Mouse (Mus musculus): ENCODE data around the gene Rnft2. TPM values are rescaled to one million over a fixed set of nuclear protein-coding genes. Genes with fewer than 3 reads are reported as not detected.

Rnft2 gene
- polyA plus RNA-seq, 1 experiment from 2014 or later: 4.3 TPM

DNA sequence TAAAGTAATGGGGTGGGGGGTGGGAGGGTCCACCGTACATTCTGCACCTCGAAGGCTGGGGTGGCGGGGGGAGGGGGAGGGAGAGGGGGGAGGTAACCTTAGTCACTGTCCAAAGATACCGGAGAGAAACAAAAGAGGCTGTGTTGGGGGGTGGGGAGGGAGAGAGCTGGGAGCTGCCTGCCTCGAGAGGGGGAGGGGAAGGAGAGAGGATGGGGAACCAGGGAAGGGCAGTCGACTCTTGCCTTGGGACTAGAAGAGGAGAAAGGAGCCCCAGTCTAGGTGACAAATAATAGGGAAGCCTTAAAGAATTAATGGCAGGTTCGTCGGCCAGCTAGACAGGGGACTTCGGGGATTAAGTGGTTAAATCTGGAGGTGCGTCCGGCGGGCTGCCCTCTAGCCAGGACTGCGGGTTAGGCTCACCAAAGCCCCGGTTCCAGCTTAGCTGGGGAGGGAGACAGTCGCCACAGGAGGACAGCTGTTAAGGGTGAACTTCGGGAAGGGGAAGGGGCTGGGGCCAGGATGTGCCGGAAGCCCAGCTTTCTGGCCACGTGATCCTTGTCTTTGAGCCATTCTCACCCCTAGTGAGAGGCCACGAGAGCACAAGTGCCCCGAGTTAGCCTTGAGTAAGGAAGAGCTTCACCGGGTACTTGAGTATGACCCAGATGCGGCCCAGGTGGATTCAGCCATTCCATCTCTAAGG, 70.5 kb downstream of the Rnft2 start:
- H3K9me3 ChIP-seq (ENCODE audit: control insufficient read depth, low read length): peaks cover 3% of the 10 kb centered on the region; the same call in 1 of the 2 replicates
- peak overlapping the region; percentile 23 for H3K4me3 ChIP-seq (ENCODE audit: low read depth, low read length)
- H3K27ac ChIP-seq (ENCODE audit: low read depth, low read length): no peak overlapping the region
- ATAC-seq (ENCODE audit: insufficient read depth, low FRiP score, low TSS enrichment): no peak
- H3K4me1 ChIP-seq (ENCODE audit: control insufficient read depth, insufficient read depth, low read length): peaks cover 14% of the 10 kb centered on the region; the same call in 1 of the 2 replicates
- no peaks in the 10 kb centered on the region for H3K36me3 ChIP-seq (ENCODE audit: control insufficient read depth, insufficient read depth, low read length)
- peak; percentile 36 for DNase-seq (ENCODE audit: low spot score)
- H3K27me3 ChIP-seq (ENCODE audit: control insufficient read depth, insufficient read depth, low read length): peaks cover 54% of the 10 kb centered on the region
- WGBS: under 1% methylated on average over 20 of the region's 22 CpGs
- H3K9ac ChIP-seq (ENCODE audit: low read length): peak overlapping the region; percentile 36
- peak overlapping the region; percentile 46 for H3K4me2 ChIP-seq (ENCODE audit: low read depth)

DNA sequence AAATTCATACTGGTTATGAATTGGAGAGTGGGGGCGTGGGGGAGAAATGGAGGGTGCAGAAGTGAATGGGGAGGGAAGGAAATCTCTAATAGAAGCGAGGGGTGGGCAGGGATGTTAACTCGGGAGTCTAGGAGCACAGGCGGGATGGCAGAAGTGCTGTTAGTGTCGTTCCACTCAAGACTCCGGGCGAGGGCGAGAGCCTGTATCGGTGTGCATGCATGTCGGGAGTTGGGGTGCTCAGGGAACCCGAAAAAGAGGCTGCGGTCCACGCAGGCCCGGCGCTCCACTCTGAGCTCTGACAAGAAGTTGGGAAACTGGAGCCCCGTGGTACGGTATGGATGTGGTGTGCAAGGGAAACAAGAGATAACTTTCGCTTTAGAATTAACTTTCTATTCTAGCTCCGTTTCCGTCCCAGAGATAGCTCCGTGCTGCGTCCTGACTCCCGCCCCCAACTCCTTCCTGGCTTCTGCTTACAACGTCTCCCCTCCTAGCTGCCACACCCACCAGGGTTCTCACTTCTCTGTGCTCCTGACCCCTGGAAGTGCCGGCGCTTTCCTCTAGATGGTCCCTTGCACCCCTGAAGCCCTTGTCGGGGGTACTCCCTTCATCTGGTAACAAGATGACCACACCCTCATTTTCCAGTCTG, 72.7 kb downstream of the Rnft2 start:
- Histone ChIP-seq H3K9me3 (ENCODE audit: control insufficient read depth, low read length) (peaks cover 3% of the 10 kb centered on the region; the same call in 1 of the 2 replicates), H3K4me3 (ENCODE audit: low read depth, low read length) (peak overlapping the region; percentile 25), H3K27me3 (ENCODE audit: control insufficient read depth, insufficient read depth, low read length) (peaks cover 75% of the 10 kb centered on the region), H3K9ac (ENCODE audit: low read length) (no peak overlapping the region), H3K4me1 (ENCODE audit: control insufficient read depth, insufficient read depth, low read length) (peaks cover 14% of the 10 kb centered on the region; the same call in 1 of the 2 replicates), H3K36me3 (ENCODE audit: control insufficient read depth, insufficient read depth, low read length) (no peaks in the 10 kb centered on the region), H3K27ac (ENCODE audit: low read depth, low read length) (no peak overlapping the region), H3K4me2 (ENCODE audit: low read depth) (peak overlapping the region; percentile 35)
- peak; percentile 29 for DNase-seq (ENCODE audit: low spot score)
- WGBS: under 1% methylated on average over 27 of the region's 27 CpGs
- ATAC-seq (ENCODE audit: insufficient read depth, low FRiP score, low TSS enrichment): no peak

DNA sequence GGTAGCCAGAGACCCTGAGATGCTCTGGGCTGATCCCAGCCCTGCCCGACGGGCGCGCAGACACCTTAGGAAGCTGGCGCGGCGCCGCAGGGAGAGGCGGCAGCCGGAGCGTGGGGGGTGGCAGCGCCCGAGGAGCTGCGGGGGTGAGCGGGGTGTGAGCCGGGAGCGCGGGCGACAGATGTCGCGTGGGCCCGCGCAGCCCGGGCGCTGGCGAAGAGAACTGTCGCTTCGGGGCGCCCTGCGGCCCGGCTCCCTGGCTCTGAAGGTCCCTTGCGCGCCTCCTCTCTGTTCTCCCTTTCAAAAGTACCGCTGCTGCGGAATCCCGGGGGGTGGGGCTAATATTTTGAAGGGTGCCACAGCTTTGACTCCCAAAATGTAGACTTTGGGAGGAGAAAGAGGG, 73.3 kb downstream of the Rnft2 start:
- Histone ChIP-seq H3K4me3 (ENCODE audit: low read depth, low read length) (peak overlapping the region; percentile 25), H3K4me2 (ENCODE audit: low read depth) (peak overlapping the region; percentile 35), H3K4me1 (ENCODE audit: control insufficient read depth, insufficient read depth, low read length) (peaks cover 14% of the 10 kb centered on the region; the same call in 1 of the 2 replicates), H3K36me3 (ENCODE audit: control insufficient read depth, insufficient read depth, low read length) (no peaks in the 10 kb centered on the region), H3K9ac (ENCODE audit: low read length) (no peak overlapping the region), H3K27ac (ENCODE audit: low read depth, low read length) (no peak overlapping the region), H3K9me3 (ENCODE audit: control insufficient read depth, low read length) (peaks cover 3% of the 10 kb centered on the region; the same call in 1 of the 2 replicates), H3K27me3 (ENCODE audit: control insufficient read depth, insufficient read depth, low read length) (peaks cover 76% of the 10 kb centered on the region)
- under 1% methylated on average over 30 of the region's 36 CpGs for WGBS
- ATAC-seq (ENCODE audit: insufficient read depth, low FRiP score, low TSS enrichment) (no peak), DNase-seq (ENCODE audit: low spot score) (peak; percentile 20)

DNA sequence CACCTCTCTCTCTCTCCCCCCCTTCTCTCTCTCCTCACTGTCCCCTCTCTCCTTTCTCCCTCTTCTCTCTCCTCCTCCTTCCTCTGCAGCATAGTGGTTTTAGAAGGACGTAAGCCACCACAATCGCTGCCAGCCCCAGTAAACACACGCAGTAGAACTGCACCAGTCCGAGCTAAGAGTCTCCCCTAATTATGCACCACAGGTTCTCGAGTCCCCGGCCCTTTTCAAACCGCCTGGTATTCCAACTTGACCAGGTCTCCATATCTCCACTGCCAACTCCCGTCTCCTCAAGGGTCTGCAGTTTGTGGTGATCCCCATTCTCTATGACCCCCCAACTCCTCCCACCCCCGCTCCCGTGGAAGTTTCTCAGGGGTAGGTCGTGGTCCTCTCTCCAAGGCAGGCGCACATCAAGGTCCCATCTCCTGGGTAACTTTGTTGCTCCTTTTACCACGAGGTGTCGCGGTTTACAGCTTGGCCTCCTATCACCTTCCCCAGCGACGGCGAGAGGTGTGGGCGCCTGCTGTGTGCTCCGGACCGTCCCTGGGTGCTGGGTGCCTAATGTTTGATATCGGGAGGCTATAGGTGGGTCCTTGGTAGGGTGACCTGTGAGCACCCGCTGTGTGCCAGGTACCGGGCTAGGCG, 73.9 kb downstream of the Rnft2 start:
- Histone ChIP-seq H3K9ac (ENCODE audit: low read length) (no peak overlapping the region), H3K9me3 (ENCODE audit: control insufficient read depth, low read length) (peaks cover 3% of the 10 kb centered on the region; the same call in 1 of the 2 replicates), H3K27me3 (ENCODE audit: control insufficient read depth, insufficient read depth, low read length) (peaks cover 76% of the 10 kb centered on the region), H3K36me3 (ENCODE audit: control insufficient read depth, insufficient read depth, low read length) (no peaks in the 10 kb centered on the region), H3K4me2 (ENCODE audit: low read depth) (no peak overlapping the region), H3K4me3 (ENCODE audit: low read depth, low read length) (peak overlapping the region; percentile 25), H3K27ac (ENCODE audit: low read depth, low read length) (no peak overlapping the region), H3K4me1 (ENCODE audit: control insufficient read depth, insufficient read depth, low read length) (peaks cover 14% of the 10 kb centered on the region; the same call in 1 of the 2 replicates)
- ATAC-seq (ENCODE audit: insufficient read depth, low FRiP score, low TSS enrichment) (no peak), DNase-seq (ENCODE audit: low spot score) (peak; percentile 47)
- WGBS: 1% methylated on average over 25 of the region's 25 CpGs

DNA sequence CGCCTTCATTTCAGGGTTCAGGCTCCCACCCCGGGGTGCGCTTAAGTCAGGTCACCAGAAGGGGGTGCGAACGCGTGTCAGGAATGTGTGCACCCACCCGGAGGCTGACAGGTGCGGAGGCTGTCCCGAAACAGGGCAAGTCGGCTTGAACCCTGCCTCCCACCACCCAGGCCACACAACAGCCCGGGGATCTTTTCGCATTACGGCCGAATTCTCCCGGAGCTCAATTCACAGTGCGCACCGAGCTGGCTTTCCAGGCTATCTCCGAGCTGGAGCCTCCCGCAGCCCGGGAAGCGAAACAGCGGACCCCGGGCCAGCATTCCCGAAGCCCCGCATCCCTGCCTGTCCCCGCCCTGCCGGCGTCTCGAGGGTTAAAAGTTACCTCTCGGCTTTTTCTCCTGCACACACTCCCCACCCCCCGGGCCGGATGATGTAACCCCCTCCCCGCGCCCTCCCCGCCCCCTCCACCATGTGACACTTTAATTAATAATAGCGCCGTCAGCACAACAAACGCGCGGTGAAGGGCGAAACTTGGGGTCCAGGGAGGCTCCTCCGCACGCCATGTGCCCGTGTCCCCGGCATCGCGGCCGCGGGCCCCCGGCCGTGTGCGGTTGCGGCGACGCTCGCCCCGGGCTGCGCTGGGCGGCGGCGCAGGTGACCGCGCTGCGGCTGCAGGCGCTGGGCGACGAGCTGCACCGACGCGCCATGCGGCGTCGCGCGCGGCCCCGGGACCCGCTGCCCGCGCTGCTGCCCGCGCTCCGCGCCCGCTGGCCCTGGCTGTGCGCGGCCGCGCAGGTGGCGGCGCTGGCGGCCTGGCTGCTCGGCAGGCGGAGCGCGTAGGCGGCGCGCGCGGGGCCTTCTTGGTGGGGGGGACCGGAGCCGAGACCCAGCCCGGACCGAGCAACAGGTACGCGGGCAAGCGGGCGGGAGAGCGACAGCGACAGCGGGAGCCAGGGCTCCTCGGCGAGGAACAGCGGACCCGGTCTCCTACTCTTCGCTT, 75.4 kb downstream of the Rnft2 start:
- WGBS: under 1% methylated on average over 114 of the region's 117 CpGs
- no peak overlapping the region for H3K27ac ChIP-seq (ENCODE audit: low read depth, low read length)
- peaks cover 72% of the 10 kb centered on the region for H3K27me3 ChIP-seq (ENCODE audit: control insufficient read depth, insufficient read depth, low read length)
- peak overlapping the region; percentile 52 for H3K4me3 ChIP-seq (ENCODE audit: low read depth, low read length)
- no peaks in the 10 kb centered on the region for H3K36me3 ChIP-seq (ENCODE audit: control insufficient read depth, insufficient read depth, low read length)
- H3K4me1 ChIP-seq (ENCODE audit: control insufficient read depth, insufficient read depth, low read length): peaks cover 11% of the 10 kb centered on the region; the same call in 1 of the 2 replicates
- peak overlapping the region; percentile 44 for H3K9ac ChIP-seq (ENCODE audit: low read length)
- H3K4me2 ChIP-seq (ENCODE audit: low read depth): peak overlapping the region; percentile 93
- ATAC-seq (ENCODE audit: insufficient read depth, low FRiP score, low TSS enrichment) (0 out of 2 replicates have a peak, but pooled peaks have one; percentile 16), DNase-seq (ENCODE audit: low spot score) (peak; percentile 47)
- H3K9me3 ChIP-seq (ENCODE audit: control insufficient read depth, low read length): no peaks in the 10 kb centered on the region

DNA sequence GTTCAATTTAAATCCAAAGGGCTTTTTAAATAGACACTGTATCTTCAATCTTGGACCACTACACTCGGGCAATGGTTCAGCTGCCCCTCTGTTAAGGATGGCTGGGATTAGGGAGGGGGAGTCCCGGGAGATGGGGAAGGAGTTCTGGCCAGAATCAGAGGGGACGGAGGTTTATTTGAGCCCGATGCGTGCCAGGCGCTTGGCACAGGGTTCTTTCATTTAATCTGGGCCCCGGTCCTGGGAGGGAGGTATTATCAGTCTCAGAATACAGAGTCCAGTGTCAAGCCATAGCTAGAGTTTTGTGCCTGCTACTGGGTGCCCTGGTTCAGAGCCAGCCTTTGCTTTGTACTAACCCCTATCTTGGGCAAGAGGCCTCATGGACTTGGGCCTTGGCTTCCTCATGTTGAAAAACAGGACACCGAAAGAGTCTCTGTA, 77.3 kb downstream of the Rnft2 start:
- no peak overlapping the region for H3K4me2 ChIP-seq (ENCODE audit: low read depth)
- H3K9ac ChIP-seq (ENCODE audit: low read length): no peak overlapping the region
- no peaks in the 10 kb centered on the region for H3K36me3 ChIP-seq (ENCODE audit: control insufficient read depth, insufficient read depth, low read length)
- no peaks in the 10 kb centered on the region for H3K9me3 ChIP-seq (ENCODE audit: control insufficient read depth, low read length)
- DNase-seq (ENCODE audit: low spot score) (no peak), ATAC-seq (ENCODE audit: insufficient read depth, low FRiP score, low TSS enrichment) (no peak)
- WGBS: 73% methylated on average over 8 of the region's 8 CpGs
- peaks cover 53% of the 10 kb centered on the region for H3K27me3 ChIP-seq (ENCODE audit: control insufficient read depth, insufficient read depth, low read length)
- H3K4me3 ChIP-seq (ENCODE audit: low read depth, low read length): no peak overlapping the region
- peaks cover 11% of the 10 kb centered on the region; the same call in 1 of the 2 replicates for H3K4me1 ChIP-seq (ENCODE audit: control insufficient read depth, insufficient read depth, low read length)
- no peak overlapping the region for H3K27ac ChIP-seq (ENCODE audit: low read depth, low read length)

DNA sequence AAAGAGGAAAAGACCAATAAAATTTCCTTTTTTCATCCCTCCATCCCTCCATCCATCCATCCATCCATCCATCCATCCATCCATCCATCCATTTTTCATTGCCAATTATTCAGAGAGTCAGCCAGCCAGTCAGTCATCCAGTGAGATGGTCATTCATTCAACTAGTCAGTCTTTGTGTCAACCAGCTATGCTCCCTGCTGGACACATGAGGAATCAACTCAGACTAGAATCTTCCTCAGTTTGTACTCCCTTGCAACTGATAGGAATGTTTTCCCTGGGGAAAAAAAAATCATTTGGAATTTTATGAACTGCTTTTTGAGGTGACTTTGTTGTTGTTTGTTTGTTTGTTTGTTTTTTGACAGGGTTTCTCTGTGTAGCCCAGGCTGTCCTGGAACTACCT, 79.5 kb downstream of the Rnft2 start:
- Histone ChIP-seq H3K27me3 (ENCODE audit: control insufficient read depth, insufficient read depth, low read length) (peaks cover 32% of the 10 kb centered on the region), H3K9ac (ENCODE audit: low read length) (no peak overlapping the region)
- ATAC-seq (ENCODE audit: insufficient read depth, low FRiP score, low TSS enrichment): no peak

DNA sequence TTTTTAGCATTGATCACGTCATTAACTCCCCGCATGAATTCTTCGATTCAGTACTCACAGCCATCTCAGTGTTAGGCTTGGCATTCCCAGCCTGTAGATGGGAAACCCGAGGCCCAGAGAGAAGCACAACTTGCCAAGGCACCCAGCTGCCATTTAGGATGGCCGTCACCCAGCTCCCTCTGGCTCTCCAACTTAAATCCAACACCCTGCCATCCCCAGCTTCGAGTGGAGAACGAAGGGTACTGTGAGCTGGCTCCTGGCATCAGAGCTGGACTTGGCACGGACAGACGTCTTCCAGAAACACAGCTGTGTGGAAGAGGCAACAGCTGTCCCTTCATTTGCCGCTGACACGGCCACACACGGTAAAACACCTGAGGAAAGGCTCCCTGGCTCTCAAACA, 80.3 kb downstream of the Rnft2 start, which contains the start of gene Hrk:
TSS of gene Hrk (plus strand) at position 68 of the 400 bp plus-strand sequence.
- H3K27ac ChIP-seq (ENCODE audit: low read depth, low read length): no peak within 1 kb of the TSS
- WGBS: 71% methylated on average over 12 of the region's 12 CpGs
- no peaks in the 10 kb centered on the region for H3K9me3 ChIP-seq (ENCODE audit: control insufficient read depth, low read length)
- no peak for ATAC-seq (ENCODE audit: insufficient read depth, low FRiP score, low TSS enrichment)
- H3K36me3 ChIP-seq (ENCODE audit: control insufficient read depth, insufficient read depth, low read length): no peaks in the 10 kb centered on the region
- no peak within 1 kb of the TSS for H3K4me2 ChIP-seq (ENCODE audit: low read depth)
- H3K4me3 ChIP-seq (ENCODE audit: low read depth, low read length): no peak within 1 kb of the TSS
- no peak for DNase-seq (ENCODE audit: low spot score)
- no peak within 1 kb of the TSS for H3K9ac ChIP-seq (ENCODE audit: low read length)
- H3K4me1 ChIP-seq (ENCODE audit: control insufficient read depth, insufficient read depth, low read length): 0 out of 2 replicates have a peak, but pooled peaks cover under 1% of the 10 kb centered on the region
- peaks cover 23% of the 10 kb centered on the region for H3K27me3 ChIP-seq (ENCODE audit: control insufficient read depth, insufficient read depth, low read length)

More for the DNA sequence above, 79.5 kb downstream of the Rnft2 start:
- Histone ChIP-seq H3K4me2 (ENCODE audit: low read depth) (no peak overlapping the region), H3K36me3 (ENCODE audit: control insufficient read depth, insufficient read depth, low read length) (no peaks in the 10 kb centered on the region), H3K4me1 (ENCODE audit: control insufficient read depth, insufficient read depth, low read length) (0 out of 2 replicates have a peak, but pooled peaks cover 4% of the 10 kb centered on the region), H3K4me3 (ENCODE audit: low read depth, low read length) (no peak overlapping the region), H3K9me3 (ENCODE audit: control insufficient read depth, low read length) (no peaks in the 10 kb centered on the region), H3K27ac (ENCODE audit: low read depth, low read length) (no peak overlapping the region)
- DNase-seq (ENCODE audit: low spot score): no peak

Data from neural tube, embryonic 11.5 days (tissue).